Mouse (Mus musculus) right cerebral cortex, postnatal 36 days (tissue): ENCODE data around the gene Cdc26.
A peak's percentile ranks its signal among the peaks of the same experiment; 100 is the strongest.

Experiments used
- DNase-seq, 2 experiments: peaks; one replicate each; pipeline ENCODE4 v3.0.0; 2022; ENCODE audit warnings: low spot score in 2 of 2, mixed read lengths in 1 of 2

The Cdc26 gene

DNA sequence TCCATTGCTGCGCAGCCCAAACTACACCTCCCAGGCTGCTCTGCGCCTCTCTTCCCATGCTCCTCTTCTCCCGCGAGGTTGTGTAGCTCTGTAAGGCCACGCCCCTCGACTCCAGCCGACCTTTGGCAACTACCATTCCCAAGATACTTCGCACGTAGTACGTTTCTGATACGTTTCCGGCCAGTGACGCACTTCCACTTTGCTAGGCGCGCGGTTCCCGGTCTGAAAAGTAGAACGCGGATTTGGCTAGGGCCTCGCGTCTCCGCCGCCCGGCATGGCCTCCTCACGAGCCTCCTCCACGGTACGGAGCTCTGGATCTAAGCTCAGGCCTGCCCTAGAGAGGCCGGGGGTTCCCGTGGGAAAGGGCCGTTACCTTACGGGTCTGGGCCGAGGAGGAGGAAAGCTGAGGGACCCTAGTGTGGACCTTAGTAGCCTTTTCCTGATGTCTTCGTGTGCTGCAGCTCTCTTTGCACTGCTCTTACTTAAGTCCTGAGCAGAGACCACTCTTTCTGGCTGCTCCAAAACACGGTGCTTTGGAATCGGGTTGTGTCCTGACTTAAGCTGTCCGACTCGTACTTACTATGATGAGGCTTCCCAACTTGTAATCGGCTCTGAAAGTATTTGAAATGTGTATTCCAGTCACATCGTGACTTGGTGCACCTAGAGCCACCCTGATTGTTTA is at the start of gene Cdc26, which contains the start of gene Prpf4:
Gene Cdc26 (minus strand): TSS at position 42 of the 682 bp plus-strand sequence.
Gene Prpf4 (plus strand): TSS at position 197 of the 682 bp plus-strand sequence.
- peak; percentile 99 for DNase-seq

DNA sequence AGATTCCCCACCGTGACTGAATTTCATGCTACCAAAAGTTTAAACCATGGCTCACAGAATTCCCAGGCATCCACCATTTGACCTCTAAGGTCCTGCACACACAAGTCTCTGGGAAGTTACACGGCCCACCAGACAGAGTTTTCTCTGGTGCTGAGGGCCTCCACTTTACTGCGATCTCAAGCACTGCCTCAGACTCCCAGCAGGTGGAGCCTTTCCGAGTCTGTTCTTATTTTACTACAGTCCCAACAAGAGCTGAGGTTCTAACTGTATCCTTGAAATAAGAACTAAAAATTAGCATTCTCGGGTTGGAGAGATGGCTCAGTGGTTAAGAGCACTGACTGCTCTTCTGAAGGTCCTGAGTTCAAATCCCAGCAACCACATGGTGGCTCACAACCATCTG is 46.6 kb upstream of the Cdc26 start:
- DNase-seq: no peak

DNA sequence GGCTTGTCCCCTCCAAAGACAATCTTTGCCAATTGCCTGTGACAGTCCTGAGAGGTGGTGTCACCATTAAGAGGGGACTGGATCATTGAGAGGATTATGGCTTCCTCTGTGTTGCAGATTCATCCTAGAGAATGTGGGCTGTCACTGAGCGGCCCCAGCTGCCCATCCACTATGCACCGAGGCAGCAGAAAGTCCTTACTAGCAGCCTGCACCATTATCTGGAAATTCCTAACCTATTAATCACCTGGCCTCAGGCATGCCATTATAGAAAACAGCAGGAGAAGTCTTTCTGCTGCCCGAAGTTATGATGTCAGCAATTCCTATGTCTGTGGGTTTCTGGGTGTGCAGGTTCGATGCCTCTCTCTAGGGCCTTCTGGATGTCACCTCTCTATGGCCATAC is 32.5 kb upstream of the Cdc26 start:
- no peak for DNase-seq

DNA sequence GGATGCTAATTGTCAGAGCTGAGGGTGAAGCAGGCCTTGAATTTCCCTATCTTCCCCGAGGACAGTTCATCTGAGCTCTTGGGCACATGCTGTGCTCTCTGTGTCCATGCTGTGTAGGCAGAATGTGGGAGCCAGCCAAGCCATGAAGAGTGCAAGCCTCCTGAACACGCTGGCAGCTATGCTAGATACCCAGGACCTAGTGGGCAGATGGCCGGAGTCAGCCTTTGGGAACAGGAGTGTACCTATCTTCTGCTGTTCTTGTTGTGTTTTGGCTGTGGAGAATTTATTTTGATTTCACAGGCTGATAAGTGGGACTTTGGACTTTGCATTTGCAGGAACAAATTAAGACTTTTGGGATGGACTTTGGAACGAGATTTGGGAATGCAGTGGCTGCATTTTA is 32.1 kb upstream of the Cdc26 start:
- no peak for DNase-seq

DNA sequence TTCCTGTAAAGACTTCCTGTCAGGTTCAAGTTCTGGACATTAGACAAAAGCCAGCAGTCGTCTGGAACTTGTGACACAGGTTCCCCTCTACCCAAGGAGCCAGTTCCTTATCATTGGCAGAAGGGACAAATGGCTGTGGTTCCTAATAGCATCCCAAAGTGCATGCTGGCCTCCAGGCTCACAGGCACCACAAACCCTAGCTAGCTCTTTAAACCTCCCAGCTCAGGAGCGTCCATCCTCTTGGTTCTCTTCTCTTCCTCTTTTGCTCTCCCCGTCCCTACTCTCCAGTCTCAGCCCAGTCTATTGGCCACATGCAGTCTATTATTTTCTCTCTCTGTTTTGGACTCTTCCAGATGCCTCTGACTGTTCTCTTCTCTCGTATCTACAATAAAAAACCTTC is 31.4 kb upstream of the Cdc26 start:
- no peak for DNase-seq

DNA sequence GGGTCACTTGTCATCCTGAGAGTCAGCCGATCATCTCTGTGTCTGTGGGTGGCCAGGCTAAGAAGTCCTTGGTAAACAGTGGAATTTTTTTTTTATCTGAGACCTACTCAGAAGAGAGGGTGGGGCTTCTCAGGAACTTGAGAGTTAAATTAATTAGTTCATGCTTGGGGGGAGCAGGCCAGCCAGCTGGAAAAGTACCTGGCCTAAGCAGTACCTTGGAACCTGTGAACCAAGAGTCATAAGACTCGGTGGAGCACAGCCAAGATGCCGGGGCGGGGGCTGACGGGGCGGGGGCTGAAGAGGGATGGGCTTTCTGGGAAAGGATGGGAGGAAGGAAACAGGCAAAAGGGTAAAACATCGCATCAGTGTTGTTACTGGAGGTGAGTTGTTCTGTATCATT is 29.4 kb upstream of the Cdc26 start:
- DNase-seq: no peak

DNA sequence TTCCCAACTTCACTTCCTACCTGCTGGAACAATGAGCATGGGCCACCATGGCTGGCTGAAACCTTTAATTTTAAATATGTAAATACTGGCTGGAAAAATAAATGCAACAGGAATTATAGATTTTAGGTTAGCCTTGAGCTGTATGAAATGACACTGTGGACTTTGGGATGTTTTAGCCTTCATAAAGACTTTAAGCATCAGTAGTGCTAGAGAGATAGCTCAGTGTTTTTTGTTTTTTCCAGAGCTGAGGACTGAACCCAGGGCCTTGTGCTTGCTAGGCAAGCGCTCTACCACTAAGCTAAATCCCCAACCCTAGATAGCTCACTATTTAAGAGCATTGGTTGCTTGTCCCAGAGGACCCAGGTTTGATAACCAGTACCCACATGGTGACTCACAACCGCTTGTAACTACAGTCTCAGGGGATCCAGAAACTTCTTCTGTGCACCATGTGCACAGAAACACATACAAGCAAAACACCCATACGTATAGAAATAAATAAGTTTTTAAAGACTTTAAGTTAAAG is 28.9 kb upstream of the Cdc26 start:
- no peak for DNase-seq

DNA sequence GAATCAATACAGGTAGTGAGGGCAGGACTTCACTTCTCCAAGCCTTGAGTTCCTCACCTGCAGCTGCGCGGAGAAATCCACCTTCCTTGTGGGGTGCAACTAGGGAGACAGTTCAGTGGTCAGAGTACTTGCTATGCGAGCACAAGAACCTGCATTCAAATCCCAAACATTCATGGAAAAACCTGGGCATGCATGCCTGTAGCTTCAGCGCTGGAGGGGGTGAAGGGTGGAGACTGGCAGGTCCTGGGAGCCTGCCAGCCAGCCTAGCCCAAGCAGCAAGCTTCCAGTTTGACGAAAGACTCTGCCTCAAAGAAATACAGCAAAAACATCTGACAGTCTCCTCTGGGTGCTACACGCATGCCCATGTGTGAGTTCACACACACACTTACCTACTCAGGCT is 26.6 kb upstream of the Cdc26 start, which contains the start of gene Rnf183:
Gene Rnf183 (minus strand): TSS at position 172 of the 400 bp plus-strand sequence.
- DNase-seq: no peak

DNA sequence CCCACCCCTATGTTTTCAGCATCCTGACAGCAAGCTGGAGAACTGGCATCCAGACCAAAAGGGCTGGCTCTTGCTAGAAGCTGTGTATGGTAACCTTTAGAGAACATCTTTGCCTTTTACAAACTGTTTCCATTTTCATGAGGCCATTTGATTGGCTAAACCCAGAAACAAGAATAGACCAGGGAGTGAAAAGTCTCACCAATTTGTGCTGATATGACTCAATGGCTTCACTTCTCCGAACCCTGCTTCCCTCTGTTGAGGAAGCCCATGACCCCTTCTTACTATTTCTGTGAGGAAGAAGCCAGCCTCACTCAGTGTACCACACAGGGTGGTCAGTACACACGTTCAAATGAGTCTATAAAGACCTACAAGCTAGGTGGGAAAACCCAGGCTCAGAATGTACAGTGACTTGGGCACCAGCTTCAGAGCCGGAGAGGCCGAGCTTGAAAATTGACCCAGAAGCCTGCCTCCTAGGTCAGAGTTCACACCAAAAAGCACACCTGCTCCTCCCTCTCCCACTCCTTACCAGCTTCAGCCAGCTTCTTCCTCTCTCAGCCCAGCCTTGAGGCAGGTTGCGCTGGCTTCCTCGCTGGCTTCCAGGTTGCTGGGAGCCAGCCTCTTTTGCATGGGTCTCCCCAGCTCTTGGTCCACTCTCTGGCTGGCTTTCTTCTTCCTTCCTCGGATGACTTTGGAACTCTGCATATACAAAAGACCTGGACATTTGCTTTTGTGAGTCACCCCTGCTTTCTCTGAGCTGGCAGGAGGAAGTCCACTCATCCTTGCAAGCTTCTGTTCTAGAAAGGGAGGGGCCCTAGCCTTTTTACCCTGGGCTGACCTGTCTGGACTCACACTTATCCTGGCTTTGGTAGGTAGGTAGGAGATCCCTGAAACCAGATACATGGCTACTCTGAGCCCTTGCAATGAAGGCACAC is 25.8 kb upstream of the Cdc26 start:
- no peak for DNase-seq

DNA sequence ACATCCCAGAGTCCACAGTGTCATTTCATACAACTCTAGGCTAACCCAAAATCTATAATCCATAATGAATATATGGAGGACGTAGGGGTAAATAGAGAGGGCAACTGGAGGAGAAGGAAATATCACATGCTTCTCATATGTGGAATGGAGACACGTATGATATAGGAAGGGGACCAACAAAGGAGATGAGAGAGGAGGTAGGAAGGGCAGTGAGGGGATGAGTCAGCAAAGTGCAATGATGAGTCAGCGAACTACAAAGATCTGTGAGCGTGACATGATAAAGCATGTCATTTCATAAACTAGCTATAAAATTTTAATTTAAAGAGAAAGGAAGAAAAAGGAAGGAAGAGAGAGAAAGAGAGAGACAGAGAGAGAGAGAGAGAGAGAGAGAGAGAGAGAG is 23.1 kb upstream of the Cdc26 start:
- DNase-seq: no peak

DNA sequence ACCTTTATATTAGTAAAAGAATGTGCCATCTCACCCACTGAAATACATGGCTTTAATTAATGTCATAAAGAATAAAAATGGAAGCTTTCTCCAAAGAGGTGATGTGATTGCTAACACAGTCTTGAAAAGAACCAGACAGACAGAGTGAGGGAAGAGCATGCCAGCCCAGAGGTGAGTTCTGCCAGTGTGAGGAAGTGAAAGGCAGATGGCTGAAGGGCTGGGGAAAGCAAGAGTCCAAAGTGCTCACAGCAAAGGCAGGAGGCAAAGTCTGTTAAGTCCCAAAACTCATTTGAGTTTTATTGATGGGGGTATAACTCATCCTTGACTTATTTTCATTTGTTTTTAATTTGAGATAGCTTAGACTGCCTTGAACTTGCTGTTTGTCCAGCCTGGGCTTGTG is 22.2 kb upstream of the Cdc26 start:
- DNase-seq: no peak

DNA sequence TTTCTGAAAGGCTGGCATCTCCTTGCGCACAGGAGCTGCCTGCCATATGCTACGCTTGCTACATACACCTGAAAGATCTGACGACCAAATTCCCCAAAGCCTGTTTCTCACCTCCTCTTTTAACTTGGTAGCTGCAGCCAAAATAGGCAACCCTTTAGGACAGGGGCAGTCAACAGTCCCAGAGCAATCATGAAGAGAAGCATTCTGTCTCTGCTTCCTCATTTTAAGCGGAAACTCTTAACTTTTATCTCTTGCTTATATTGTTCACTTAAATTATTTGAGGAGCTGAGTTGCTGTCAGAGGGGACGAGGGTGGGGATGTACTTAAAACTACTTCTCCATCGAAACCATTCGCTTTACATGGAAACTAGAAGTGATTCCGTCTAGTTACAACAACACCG is 21.2 kb upstream of the Cdc26 start:
- DNase-seq: no peak

DNA sequence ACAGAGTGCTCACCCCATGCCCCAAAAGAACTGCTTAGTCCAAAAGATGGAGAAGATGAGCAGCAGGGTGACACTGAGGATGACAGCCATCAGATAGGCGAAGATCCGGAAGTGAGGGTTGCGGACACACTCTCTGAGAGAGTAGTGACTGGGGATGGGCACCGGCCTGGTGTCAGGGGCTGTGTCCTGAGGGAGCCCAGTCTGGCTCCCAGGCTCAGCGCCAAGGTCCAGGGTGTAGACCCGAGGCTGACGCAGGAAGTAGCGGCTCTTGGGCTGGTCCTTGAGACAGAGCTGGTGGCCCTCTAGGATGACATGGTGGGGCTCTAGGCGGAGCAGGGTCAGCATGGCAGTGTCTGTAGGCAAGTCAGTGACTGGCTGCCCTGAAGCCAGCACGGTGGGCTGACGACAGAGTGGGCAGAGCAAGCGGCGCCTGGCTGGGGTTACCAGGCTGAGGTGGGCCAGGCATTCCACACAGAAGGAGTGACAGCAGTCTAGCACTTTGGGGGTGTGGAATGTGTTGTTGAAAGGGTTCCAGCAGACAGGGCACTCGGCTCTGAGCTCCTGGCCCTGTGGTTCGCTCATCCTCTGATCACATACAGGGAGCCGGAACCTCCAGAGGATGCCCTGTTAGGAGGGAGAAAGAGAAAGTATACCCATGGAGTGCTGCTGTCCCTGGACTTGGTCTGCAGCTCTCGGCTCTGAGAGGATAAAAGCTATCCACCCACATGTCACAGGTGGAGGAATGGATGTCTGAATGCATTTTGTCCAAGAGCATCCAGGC is 19.7 kb upstream of the Cdc26 start:
- no peak for DNase-seq

DNA sequence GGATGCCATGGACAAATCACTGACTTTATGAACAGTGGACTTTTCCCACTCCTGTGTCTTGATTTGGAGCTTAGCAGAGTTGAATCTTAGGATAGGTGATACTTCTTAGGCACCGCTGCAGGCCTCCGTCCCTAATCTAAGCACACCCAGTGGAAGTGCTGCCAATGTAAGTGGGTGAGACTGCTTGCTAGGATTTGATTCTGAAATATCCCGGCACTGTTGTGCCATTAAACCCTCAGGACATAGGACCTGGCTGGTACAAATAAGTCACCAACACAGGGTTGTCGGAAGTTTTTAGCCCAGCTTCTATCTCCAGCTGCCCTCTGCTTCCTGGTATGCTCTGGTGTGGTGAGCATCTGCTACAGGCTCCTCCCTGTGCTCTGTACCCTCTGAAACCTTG is 17.4 kb upstream of the Cdc26 start:
- no peak for DNase-seq

DNA sequence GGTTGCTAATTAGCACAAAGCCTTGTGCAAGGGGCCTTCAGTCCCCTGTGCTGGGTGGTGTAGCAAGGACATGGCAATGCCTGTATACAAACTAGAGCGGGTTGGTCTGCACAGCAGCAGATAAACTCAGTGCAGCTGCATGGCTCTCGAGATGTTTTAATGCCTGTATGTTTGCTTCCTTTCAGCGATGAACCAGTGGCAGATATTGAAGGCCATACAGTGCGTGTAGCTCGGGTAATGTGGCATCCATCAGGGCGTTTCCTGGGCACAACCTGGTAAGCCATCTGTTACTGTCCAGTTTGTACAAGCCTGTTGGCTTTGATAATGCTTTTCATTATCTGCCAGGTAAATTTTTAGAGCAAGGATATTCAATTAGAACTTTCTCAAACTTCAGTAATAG is 10.6 kb upstream of the Cdc26 start:
- DNase-seq: no peak

DNA sequence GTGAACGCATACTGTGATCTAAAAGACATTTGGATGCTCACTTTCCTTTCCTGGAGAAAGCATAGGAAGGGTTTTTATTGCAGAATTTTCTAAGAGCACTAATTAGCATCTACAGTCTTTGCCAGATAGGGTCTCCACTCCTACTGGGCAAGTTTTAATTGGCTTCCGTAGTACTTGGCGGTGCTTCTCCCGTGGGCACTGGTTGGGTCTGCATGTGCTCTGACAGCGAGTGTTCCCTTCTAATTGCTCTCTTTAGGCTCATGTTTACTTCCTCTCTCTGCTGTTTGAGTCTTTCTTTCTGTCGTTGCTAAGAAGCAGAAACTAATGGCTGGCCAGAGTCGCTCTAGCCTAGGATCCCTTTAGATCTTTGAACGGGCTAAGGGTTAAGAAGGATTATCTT is 10.0 kb upstream of the Cdc26 start:
- DNase-seq: no peak

DNA sequence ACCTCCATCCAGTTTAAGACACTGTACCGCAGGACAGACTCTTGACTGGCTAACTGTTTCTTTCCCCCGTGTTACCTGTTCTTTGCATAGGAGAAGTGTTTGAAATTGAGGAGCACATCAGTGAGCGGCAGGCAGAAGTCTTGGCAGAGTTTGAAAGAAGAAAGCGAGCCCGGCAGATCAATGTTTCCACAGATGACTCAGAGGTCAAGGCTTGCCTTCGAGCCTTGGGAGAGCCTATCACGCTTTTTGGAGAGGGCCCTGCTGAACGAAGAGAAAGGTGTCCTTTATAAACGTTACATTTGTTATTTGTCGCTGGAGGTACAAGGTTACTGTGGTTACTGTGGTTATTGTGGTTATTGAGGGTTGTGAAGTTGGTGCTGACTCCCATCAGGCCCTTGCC is 3.2 kb upstream of the Cdc26 start:
- no peak for DNase-seq

DNA sequence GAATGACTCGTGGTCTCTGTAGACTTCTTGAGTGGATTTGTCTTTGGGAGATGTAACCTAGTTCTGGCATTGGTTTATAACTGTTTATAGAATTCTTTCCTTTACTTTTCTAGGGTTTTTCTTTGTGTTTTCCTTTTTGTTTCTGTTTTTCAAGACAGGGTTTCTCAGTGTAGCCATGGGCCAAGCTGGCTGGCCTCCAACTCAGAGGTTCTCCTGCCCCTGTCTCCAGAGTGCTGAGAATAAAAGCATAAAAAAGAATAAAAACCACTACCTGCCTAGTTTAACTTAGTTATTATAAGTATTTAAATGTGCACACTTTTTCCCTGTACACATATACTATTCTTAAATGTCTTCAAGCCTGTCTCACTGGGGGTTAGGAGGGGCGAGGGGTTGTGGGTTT is 1.9 kb upstream of the Cdc26 start:
- no peak for DNase-seq

DNA sequence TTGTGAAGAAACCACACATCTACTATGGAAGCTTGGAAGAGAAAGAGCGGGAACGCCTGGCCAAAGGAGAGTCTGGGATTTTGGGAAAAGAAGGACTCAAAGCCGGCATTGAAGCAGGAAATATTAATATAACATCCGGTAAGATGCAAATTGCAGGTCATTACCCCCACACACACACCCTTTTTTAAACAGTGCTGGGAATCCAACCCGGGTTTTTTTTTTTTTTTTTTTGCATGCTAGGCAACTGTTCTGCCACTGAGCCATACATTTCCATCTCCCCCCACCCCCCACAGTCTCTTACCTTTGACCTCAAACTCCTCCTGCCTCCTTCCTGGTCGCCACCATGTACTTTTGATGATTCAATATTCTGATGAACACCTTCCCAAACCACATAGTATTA is 1.2 kb upstream of the Cdc26 start:
- no peak for DNase-seq

DNA sequence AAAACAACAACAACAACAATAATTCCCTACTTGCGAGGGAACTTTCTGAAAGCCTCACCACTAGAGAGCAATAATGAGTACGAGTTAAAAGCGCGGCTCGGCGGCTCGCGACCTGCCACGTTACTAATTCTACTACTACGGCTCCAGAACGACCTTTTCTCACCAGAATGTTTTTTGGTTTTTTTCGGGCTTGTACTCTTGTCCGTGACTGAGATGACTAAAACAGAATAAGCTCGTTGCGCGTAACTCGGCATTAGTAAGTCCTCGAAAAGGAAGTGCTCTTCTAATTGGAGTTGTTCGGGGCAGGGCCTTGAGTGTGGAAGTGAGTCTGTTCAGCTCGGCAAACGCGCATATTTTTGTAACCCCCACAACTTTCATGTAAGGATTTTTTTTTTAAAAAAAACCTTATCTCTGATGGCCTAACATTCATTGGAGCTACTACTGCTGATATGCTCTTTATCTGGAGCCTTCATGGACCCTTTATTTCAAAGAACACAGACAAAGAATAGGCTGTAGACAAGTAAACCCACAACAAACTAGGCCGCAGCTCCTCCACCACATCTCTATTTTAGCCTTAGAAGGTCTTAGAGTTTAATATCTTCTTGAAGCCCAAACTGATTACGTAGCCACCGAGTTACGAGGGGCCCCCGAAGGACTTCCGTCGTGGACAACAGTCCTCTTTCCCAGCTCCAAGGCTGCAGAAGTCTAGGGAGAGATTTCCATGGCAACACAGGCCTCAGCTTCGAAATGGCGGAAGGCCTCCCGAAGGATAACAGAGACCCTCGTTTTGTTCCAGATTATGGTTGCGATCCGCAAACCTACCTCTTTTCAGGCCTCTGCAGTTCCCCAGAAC is 486 bp downstream of the Cdc26 start:
- peak; percentile 33 to 53 for DNase-seq

DNA sequence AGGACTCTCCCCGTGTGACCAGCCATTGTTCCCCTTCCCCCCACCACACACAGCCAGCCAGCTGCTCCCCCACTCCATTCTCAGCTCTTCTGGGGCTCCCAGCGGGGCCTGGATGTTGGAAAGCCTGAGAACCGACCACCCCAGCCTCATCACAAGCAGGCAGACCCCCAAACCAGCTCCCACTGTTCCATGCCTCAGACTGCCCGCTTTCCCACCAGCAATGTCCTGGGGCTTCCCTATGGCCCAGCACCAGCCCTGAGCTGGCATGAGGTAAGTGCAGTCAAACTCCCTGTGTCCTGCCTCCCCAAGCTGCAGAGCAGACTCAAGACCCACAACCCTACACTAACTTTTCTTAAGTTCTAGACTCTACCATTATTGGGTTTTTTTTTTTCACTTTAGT is 2.3 kb downstream of the Cdc26 start:
- no peak for DNase-seq
